ENCODE assay signal across 12 mouse cellular contexts in the genomic region with DNA sequence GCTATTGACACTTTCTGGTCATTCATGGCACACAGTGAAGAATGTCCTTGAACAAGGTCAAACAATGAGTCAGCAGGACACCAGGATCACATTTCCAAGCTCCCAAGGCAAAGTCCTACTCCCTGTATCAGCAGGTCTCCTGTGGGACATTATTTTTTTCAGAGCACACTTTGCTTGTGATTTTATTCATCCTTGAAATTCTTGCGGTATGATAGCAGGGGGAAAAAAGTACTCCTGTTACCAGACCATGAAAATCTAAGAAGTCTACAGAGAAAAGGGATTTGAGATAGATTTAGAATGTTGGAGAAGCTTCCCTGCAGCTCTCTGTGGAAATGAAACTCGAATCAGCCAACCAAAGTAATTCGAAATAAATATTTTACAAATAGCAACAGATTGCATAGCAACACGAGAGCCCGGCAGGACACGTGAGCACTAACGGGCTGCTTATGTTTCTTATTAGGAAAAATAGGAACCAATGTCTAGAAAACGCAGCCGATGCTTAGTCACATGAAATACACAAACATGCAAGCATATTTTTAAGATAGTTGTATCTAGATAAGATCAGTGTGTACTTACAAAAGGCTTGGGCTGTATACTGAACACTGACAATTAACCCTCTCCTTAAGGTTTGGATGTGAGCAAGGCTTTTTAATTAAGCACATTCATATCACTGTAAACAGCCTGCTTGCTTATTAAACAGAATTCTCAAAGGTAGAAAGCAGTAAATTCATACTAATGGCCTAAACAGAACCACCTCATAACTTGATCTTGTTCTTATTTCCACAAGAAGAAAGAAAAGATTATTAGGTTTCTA.
A peak's percentile ranks its signal among the peaks of the same experiment; 100 is the strongest.
DNase-seq lines count a peak whose midpoint lies in the region; ATAC-seq and TF ChIP-seq lines count a peak whose summit lies in the region.
"Had no signal": no experiment of that assay in that cellular context is flagged by ENCODE, and none has a peak within 500 bp of the region (broad histone marks: within the 10 kb centered on the region; RNA-seq: fewer than 3 reads in every experiment).

No protein-coding gene starts in this region.

- no peaks in the 10 kb centered on the region for H3K9me3 ChIP-seq in midbrain, embryonic 12.5 days
- no peaks in the 10 kb centered on the region for H3K9me3 ChIP-seq in midbrain, embryonic 13.5 days

- POLR2A ChIA-PET in Patski (lab: Charles Lee): no interaction called here

- H3K36me3 ChIP-seq in midbrain, embryonic 12.5 days: no peaks in the 10 kb centered on the region
- no peaks in the 10 kb centered on the region for H3K36me3 ChIP-seq in midbrain, embryonic 13.5 days

- no peak for TF ChIP-seq POLR2A in lung, adult 2 months (IDR thresholded peaks at IDR 0.05; ENCODE audit: borderline replicate concordance, extremely low read depth, low read depth, low read length)

- H3K4me2 ChIP-seq in midbrain, embryonic 12.5 days (replicated peaks): no peak overlapping the region
- H3K4me2 ChIP-seq in midbrain, embryonic 13.5 days (replicated peaks): no peak overlapping the region
- H3K4me2 ChIP-seq: lung, embryonic 14.5 days had no signal

- WGBS in midbrain, embryonic 12.5 days: 60% methylated on average over 9 of the region's 9 CpGs
- WGBS in midbrain, embryonic 13.5 days: 53% methylated on average over 9 of the region's 9 CpGs
- WGBS in lung, adult 2 months: 77% methylated on average over 9 of the region's 9 CpGs

- H3K27ac ChIP-seq in midbrain, embryonic 12.5 days (replicated peaks): no peak overlapping the region
- no peak overlapping the region for H3K27ac ChIP-seq in midbrain, embryonic 13.5 days

- CTCF ChIA-PET in Patski (lab: Charles Lee): interaction anchor here (1.2 to 1.4 kb wide), 3 partner anchors 13 to 53 kb away, joined by 3 read pairs; no protein-coding TSS in a partner anchor

- in situ Hi-C loops in Patski (cut with MboI; ENCODE audit: low pct_unique_long_range_greater_than_20kb): no loop called here

- peaks cover 5% of the 10 kb centered on the region; the same call in 1 of the 2 replicates for H3K4me1 ChIP-seq in midbrain, embryonic 12.5 days
- peaks cover 9% of the 10 kb centered on the region for H3K4me1 ChIP-seq in midbrain, embryonic 13.5 days (replicated peaks)
- no peaks in the 10 kb centered on the region for H3K4me1 ChIP-seq in lung, adult 2 months (ENCODE audit: control insufficient read depth, insufficient read depth, low read length)

- no peak for TF ChIP-seq CTCF in Patski (IDR thresholded peaks at IDR 0.05)
- no peak for TF ChIP-seq CTCF in lung, adult 2 months (IDR thresholded peaks at IDR 0.05; ENCODE audit: insufficient read depth, low read length)

- H3K4me3 ChIP-seq in midbrain, embryonic 12.5 days: no peak overlapping the region
- H3K4me3 ChIP-seq in midbrain, embryonic 13.5 days (replicated peaks): no peak overlapping the region
- H3K4me3 ChIP-seq in lung, adult 2 months (replicated peaks; ENCODE audit: extremely low read depth, low read depth, low read length): no peak overlapping the region

- H3K9ac ChIP-seq in midbrain, embryonic 12.5 days (replicated peaks): no peak overlapping the region
- H3K9ac ChIP-seq in midbrain, embryonic 13.5 days (replicated peaks): no peak overlapping the region
- H3K9ac ChIP-seq: lung, embryonic 14.5 days had no signal

- H3K27me3 ChIP-seq in midbrain, embryonic 12.5 days: no peaks in the 10 kb centered on the region
- H3K27me3 ChIP-seq in midbrain, embryonic 13.5 days: no peaks in the 10 kb centered on the region
- no peaks in the 10 kb centered on the region for H3K27me3 ChIP-seq in Patski

- no peak for DNase-seq in frontal cortex, postnatal 14 days (ENCODE audit: low spot score in 2 of 2)
- peak; percentile 66 for DNase-seq in Patski (ENCODE audit: low read depth, low spot score)
- peak; percentile 14 for DNase-seq in layer of hippocampus, adult 9-11 months
- no peak for DNase-seq in lung, adult 2 months
- no peak for DNase-seq in urinary bladder, adult 18-20 months (ENCODE audit: low spot score in 2 of 2)
- DNase-seq: gastrocnemius, postnatal 36 days; heart, postnatal 14 days; lung, embryonic 14.5 days; thymus, postnatal 25 days had no signal

- ATAC-seq in frontal cortex, adult (ENCODE audit: low TSS enrichment): peak; percentile 55
- 0 out of 2 replicates have a peak, but pooled peaks have one; percentile 24 for ATAC-seq in midbrain, embryonic 12.5 days (ENCODE audit: low FRiP score, low read depth)
- ATAC-seq in midbrain, embryonic 13.5 days: no peak
- peak; percentile 96 for ATAC-seq in Patski

Comparison
In these comparisons a context has a peak if more than half of its experiments do, and no peak if none do; other contexts are left out.
1. DNase-seq: peak in Patski (single experiment) and layer of hippocampus, adult 9-11 months (single experiment); none in frontal cortex, postnatal 14 days (0 of 2), lung, adult 2 months (single experiment) and urinary bladder, adult 18-20 months (0 of 2).